Mouse (Mus musculus) forebrain, embryonic 13.5 days (tissue): ENCODE data around the gene Rex1bd. TPM values are rescaled to one million over a fixed set of nuclear protein-coding genes. Genes with fewer than 3 reads are reported as not detected.

ENCODE experiments used
- ATAC-seq: fragments of 200-750 bp; cut with Nextera tagmentation; 2 replicates; pipeline ENCODE4 v1.8.0; 2017
- H3K27ac ChIP-seq: fragments of 300-500 bp; sonication (generic); 2 replicates; pipeline ENCODE4 v1.5.1; 2015; ENCODE audit warnings: inconsistent platforms, mild to moderate bottlenecking, moderate library complexity
- H3K27me3 ChIP-seq: fragments of 300-500 bp; sonication (generic); 2 replicates; pipeline ENCODE4 v1.6.1; 2015; ENCODE audit warnings: mild to moderate bottlenecking, inconsistent platforms
- H3K36me3 ChIP-seq: fragments of 300-500 bp; sonication (generic); 2 replicates; pipeline ENCODE4 v1.6.1; 2015; ENCODE audit warnings: mild to moderate bottlenecking, inconsistent platforms; ENCODE audit not compliant: poor library complexity, severe bottlenecking
- H3K4me1 ChIP-seq: fragments of 300-500 bp; sonication (generic); 2 replicates; pipeline ENCODE4 v1.6.1; 2015; ENCODE audit warnings: inconsistent platforms
- H3K4me2 ChIP-seq: fragments of 300-500 bp; sonication (generic); 2 replicates; pipeline ENCODE4 v1.6.1; 2015; ENCODE audit warnings: inconsistent platforms, mild to moderate bottlenecking, moderate library complexity
- H3K4me3 ChIP-seq: fragments of 300-500 bp; sonication (generic); 2 replicates; pipeline ENCODE4 v1.5.1; 2015; ENCODE audit warnings: mild to moderate bottlenecking, inconsistent platforms
- H3K9ac ChIP-seq: fragments of 300-500 bp; sonication (generic); 2 replicates; pipeline ENCODE4 v1.6.1; 2015; ENCODE audit warnings: mild to moderate bottlenecking, inconsistent platforms
- H3K9me3 ChIP-seq: fragments of 300-500 bp; sonication (generic); replicated peaks from 2 replicates; pipeline ENCODE4 v1.6.1; 2016; ENCODE audit warnings: inconsistent platforms
- WGBS: fragments of 180-500 bp; shearing (Covaris S2); methylation state at CpG from one replicate; pipeline ENCODE4 v1.1.7; 2015; 5-methylcytosine and 5-hydroxymethylcytosine counted together
- polyA plus RNA-seq: library from polyadenylated mRNA; unstranded; fragments of >200 nt; fragmentation: Nextera tagmentation; extraction: Ambion mirVana; gene quantifications from 2 replicates; pipeline ENCODE4 v1.2.1, GENCODE M21; 2015

Gene Rex1bd
- polyA plus RNA-seq, 1 experiment from 2014 or later: 150 TPM

GRCm38 (mm10) chr8:70495001-70495770 is 11.4 kb downstream of the Rex1bd start:
- H3K4me3 ChIP-seq: peak overlapping the region; percentile 9; the same call in 1 of the 2 replicates
- ATAC-seq: 0 out of 2 replicates have a peak, but pooled peaks have one; percentile 25
- no peaks in the 10 kb centered on the region for H3K9me3 ChIP-seq
- no peak overlapping the region for H3K9ac ChIP-seq
- H3K27me3 ChIP-seq: peaks cover 100% of the 10 kb centered on the region
- whole genome bisulfite sequencing: 2% methylated on average over 19 of the region's 21 CpGs
- H3K36me3 ChIP-seq: no peaks in the 10 kb centered on the region
- H3K4me1 ChIP-seq: peaks cover 45% of the 10 kb centered on the region
- H3K4me2 ChIP-seq: 0 out of 2 replicates have a peak overlapping the region, but pooled peaks have one; percentile 61
- no peak overlapping the region for H3K27ac ChIP-seq

DNA sequence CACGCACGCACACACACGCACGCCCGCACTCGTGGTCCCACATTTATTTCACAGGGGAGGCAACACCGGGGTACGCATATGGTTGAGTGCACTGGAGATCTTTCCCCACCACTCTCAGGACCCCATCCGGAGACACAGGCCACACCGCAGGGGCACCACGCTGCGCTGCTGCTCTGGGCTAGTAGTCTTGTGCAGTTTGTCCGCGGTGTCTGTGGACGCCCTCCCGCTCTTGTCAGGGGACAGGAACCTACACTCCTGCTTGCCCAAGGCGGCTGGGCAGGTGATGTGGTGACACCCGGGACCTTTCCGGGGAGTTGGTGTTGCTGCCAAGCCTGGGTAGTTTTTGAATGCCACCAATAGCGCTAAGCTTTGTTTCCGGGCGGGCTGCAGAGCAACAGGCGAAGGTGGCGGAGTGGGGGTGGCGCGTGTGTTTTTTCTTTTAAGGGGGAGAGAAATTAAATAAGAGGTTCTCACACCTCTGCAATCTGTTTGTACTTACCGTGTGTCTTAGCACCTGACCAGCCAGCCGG is 12.1 kb downstream of the Rex1bd start:
- no peak for ATAC-seq
- Histone ChIP-seq H3K27me3 (peaks cover 100% of the 10 kb centered on the region), H3K9ac (no peak overlapping the region), H3K4me3 (peak overlapping the region; percentile 14), H3K36me3 (no peaks in the 10 kb centered on the region), H3K4me1 (peaks cover 48% of the 10 kb centered on the region), H3K4me2 (peak overlapping the region; percentile 61; the same call in 1 of the 2 replicates), H3K9me3 (no peaks in the 10 kb centered on the region), H3K27ac (no peak overlapping the region)
- 3% methylated on average over 26 of the region's 28 CpGs for WGBS

DNA sequence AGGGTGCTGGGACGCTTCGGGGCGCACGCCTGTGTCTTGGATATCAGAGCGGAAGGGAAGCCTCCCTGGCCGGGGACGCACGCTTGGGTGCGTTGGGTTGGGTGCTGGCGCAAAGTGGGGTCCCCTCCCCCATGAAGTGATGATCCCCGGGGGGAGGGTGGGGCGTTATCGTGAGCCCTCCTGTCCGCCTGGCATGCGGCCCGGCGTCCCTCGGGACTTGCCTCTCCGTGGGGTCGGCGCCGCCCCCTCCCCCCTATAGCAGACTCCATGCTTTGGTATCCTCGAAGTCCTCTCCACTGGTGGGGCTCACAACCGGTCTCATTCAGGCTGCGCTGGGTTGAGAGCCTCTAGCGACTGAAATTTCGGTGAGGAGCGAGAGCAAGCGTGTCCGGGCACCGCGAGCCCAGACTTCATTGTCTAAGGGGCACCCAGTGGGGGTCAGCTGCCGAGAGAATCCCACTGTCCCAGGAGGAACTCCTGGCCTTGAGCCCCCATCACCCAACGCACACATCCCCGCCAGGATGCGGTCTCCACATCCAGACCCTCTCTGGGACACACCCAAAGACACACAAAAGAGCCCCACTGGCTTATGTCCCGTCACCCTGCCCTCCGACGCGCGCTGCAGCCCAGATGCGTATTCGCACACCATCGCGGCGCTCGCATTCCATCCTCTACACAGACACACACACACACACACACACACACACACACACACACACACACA is 12.7 kb downstream of the Rex1bd start:
- Histone ChIP-seq H3K4me3 (peak overlapping the region; percentile 38), H3K4me1 (peaks cover 55% of the 10 kb centered on the region), H3K27me3 (peaks cover 100% of the 10 kb centered on the region), H3K9me3 (no peaks in the 10 kb centered on the region), H3K36me3 (no peaks in the 10 kb centered on the region), H3K27ac (no peak overlapping the region), H3K4me2 (peak overlapping the region; percentile 61), H3K9ac (0 out of 2 replicates have a peak overlapping the region, but pooled peaks have one; percentile 50)
- WGBS: 1% methylated on average over 47 of the region's 47 CpGs
- no peak for ATAC-seq

DNA sequence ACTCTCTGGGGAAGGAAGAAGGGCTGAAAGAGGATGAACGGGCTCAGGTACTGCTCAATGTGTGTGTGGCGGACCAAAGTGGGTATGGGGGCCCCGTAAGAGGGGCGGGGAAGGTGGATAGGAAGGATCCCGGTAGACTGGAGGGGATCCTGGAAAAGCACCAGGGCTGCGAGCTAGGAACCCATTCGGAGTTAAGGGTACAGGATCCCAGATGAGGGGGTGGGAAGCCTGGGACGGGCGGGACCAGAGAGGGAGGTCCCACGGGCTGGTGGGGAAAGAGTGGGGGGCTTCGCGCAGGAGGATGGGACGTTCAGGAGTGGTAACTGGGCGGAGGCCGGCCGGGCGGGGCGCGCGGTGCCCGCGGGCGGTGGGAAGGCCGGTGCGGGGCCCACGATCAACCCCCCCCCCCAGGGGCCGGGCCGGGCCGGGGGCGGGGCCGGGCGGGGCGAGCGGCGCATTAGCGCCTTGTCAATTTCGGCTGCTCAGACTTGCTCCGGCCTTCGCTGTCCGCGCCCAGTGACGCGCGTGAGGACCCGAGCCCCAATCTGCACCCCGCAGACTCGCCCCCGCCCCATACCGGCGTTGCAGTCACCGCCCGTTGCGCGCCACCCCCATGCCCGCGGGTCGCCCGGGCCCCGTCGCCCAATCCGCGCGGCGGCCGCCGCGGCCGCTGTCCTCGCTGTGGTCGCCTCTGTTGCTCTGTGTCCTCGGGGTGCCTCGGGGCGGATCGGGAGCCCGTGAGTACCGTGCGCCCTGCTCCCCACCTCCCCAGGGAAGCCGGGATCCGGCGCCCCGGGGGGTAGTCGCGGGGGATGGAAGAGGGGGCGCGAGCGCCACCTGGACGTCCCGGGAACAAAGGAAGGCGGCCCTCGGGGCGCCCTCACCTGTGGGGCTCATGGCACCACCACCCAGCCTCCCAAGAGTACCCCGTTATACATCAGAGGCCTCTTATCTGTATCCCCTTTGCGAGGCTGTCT is 13.6 kb downstream of the Rex1bd start, which contains the start of gene Crlf1:
TSS of gene Crlf1 (plus strand) at position 495 of the 977 bp plus-strand sequence.
- peak within 1 kb of the TSS; percentile 38 for H3K4me3 ChIP-seq
- peaks cover 100% of the 10 kb centered on the region for H3K27me3 ChIP-seq
- no peaks in the 10 kb centered on the region for H3K36me3 ChIP-seq
- peaks cover 64% of the 10 kb centered on the region for H3K4me1 ChIP-seq
- under 1% methylated on average over 59 of the region's 93 CpGs for WGBS
- H3K9ac ChIP-seq: peak within 1 kb of the TSS; percentile 50
- ATAC-seq: 0 out of 2 replicates have a peak, but pooled peaks have one; percentile 19
- H3K9me3 ChIP-seq: no peaks in the 10 kb centered on the region
- no peak within 1 kb of the TSS for H3K27ac ChIP-seq
- peak within 1 kb of the TSS; percentile 61 for H3K4me2 ChIP-seq

- WGBS: 1% methylated on average over 20 of the region's 20 CpGs
- peaks cover 98% of the 10 kb centered on the region for H3K27me3 ChIP-seq
- no peaks in the 10 kb centered on the region for H3K36me3 ChIP-seq
- no peaks in the 10 kb centered on the region for H3K9me3 ChIP-seq
- ATAC-seq: no peak
- no peak overlapping the region for H3K4me3 ChIP-seq
- H3K4me2 ChIP-seq: no peak overlapping the region; the same call in 1 of the 2 replicates
- H3K4me1 ChIP-seq: peaks cover 73% of the 10 kb centered on the region
- H3K9ac ChIP-seq: peak overlapping the region; percentile 46; the same call in 1 of the 2 replicates
- H3K27ac ChIP-seq: no peak overlapping the region
These were observed 15.6 kb downstream of the Rex1bd start for GRCm38 (mm10) chr8:70490880-70491495.

GRCm38 (mm10) chr8:70490061-70490879 is 16.3 kb downstream of the Rex1bd start:
- Histone ChIP-seq H3K9me3 (no peaks in the 10 kb centered on the region), H3K9ac (no peak overlapping the region; the same call in 1 of the 2 replicates), H3K4me2 (no peak overlapping the region), H3K36me3 (no peaks in the 10 kb centered on the region), H3K4me1 (peaks cover 69% of the 10 kb centered on the region), H3K27ac (no peak overlapping the region), H3K4me3 (no peak overlapping the region), H3K27me3 (peaks cover 98% of the 10 kb centered on the region)
- WGBS: 6% methylated on average over 10 of the region's 10 CpGs
- ATAC-seq: no peak

GRCm38 (mm10) chr8:70489576-70489975 is 17.0 kb downstream of the Rex1bd start:
- H3K4me3 ChIP-seq: peak overlapping the region; percentile 10; the same call in 1 of the 2 replicates
- ATAC-seq: no peak
- H3K4me1 ChIP-seq: peaks cover 62% of the 10 kb centered on the region
- H3K4me2 ChIP-seq: peak overlapping the region; percentile 37
- no peaks in the 10 kb centered on the region for H3K9me3 ChIP-seq
- H3K27me3 ChIP-seq: peaks cover 98% of the 10 kb centered on the region
- H3K36me3 ChIP-seq: no peaks in the 10 kb centered on the region
- WGBS: under 1% methylated on average over 25 of the region's 41 CpGs
- no peak overlapping the region for H3K27ac ChIP-seq
- 0 out of 2 replicates have a peak overlapping the region, but pooled peaks have one; percentile 0 for H3K9ac ChIP-seq

GRCm38 (mm10) chr8:70488931-70489470 is 17.6 kb downstream of the Rex1bd start:
- peak overlapping the region; percentile 10; the same call in 1 of the 2 replicates for H3K4me3 ChIP-seq
- no peak overlapping the region for H3K9ac ChIP-seq
- no peaks in the 10 kb centered on the region for H3K36me3 ChIP-seq
- peak overlapping the region; percentile 72 for H3K4me2 ChIP-seq
- ATAC-seq: no peak
- WGBS: 2% methylated on average over 14 of the region's 14 CpGs
- H3K27me3 ChIP-seq: peaks cover 98% of the 10 kb centered on the region
- no peak overlapping the region for H3K27ac ChIP-seq
- H3K9me3 ChIP-seq: no peaks in the 10 kb centered on the region
- H3K4me1 ChIP-seq: peaks cover 56% of the 10 kb centered on the region

GRCm38 (mm10) chr8:70487993-70488796 is 18.4 kb downstream of the Rex1bd start:
- peaks cover 98% of the 10 kb centered on the region for H3K27me3 ChIP-seq
- H3K9ac ChIP-seq: peak overlapping the region; percentile 37; the same call in 1 of the 2 replicates
- H3K9me3 ChIP-seq: no peaks in the 10 kb centered on the region
- peaks cover 48% of the 10 kb centered on the region for H3K4me1 ChIP-seq
- ATAC-seq: no peak; the same call in 1 of the 2 replicates
- H3K4me2 ChIP-seq: peak overlapping the region; percentile 72
- H3K36me3 ChIP-seq: no peaks in the 10 kb centered on the region
- WGBS: 2% methylated on average over 49 of the region's 55 CpGs
- peak overlapping the region; percentile 32 for H3K4me3 ChIP-seq
- no peak overlapping the region for H3K27ac ChIP-seq
